ENCODE assay signal across 10 mouse cellular contexts in the genomic region with DNA sequence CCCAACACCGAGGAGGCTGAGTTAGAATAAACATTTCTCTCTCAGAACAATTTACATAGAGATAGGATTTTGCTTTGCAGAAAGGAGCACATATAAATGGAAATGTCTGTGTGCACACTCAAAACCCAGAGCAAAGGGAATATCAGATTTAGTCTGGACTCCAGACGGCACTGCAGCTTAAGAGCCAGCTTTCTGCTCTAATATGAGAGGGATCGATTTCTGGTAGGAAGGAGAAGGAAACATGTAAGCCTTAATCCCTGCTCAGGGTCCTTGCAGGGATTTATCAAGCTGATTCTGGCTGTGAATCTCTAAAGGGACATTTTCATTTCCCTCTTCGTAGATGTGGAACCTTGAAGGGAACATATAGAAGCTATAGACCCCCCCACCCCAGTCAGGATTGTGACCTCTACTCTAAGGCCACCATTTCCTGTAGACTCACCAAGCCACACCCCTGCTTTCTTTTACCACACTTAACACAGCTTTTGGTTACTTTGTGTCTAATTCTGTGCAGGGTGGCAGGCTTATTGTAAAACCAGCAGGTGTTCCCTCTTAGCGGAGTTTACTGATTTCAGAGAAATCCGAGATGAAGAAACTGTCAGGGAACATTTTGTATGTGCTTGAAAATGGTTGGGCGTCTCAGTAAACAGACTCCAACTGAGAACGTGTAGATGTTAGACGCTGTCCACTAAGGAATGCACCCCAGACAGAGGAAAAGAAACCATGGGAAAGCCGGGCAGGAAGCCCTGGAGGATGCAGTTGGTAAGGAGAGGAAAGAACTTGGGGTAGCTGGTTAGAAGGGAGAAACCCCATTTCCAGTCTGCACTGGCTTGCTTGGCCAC. TPM values are rescaled to one million over a fixed set of nuclear protein-coding genes. Genes with fewer than 3 reads are reported as not detected.
DNase-seq lines count a peak whose midpoint lies in the region; ATAC-seq and TF ChIP-seq lines count a peak whose summit lies in the region.
"Had no signal": no experiment of that assay in that cellular context is flagged by ENCODE, and none has a peak within 500 bp of the region (broad histone marks: within the 10 kb centered on the region; RNA-seq: fewer than 3 reads in every experiment).

No protein-coding gene starts in this region.

- no peaks in the 10 kb centered on the region for H3K27me3 ChIP-seq in intestine, embryonic 14.5 days (replicated peaks; ENCODE audit: control insufficient read depth, insufficient read depth, low read length)
- no peaks in the 10 kb centered on the region for H3K27me3 ChIP-seq in intestine, embryonic 16.5 days (replicated peaks; ENCODE audit: control insufficient read depth, insufficient read depth, low read length)
- H3K27me3 ChIP-seq in heart, postnatal 0 days (ENCODE audit: control insufficient read depth, insufficient read depth, low read length), result no peaks in the 10 kb centered on the region
- no peaks in the 10 kb centered on the region for H3K27me3 ChIP-seq in midbrain, embryonic 15.5 days (replicated peaks)
- H3K27me3 ChIP-seq: midbrain, embryonic 12.5 days had no signal

- no peaks in the 10 kb centered on the region for H3K36me3 ChIP-seq in intestine, embryonic 14.5 days (ENCODE audit: control insufficient read depth, insufficient read depth, low read length)
- no peaks in the 10 kb centered on the region for H3K36me3 ChIP-seq in intestine, embryonic 16.5 days (ENCODE audit: control insufficient read depth, insufficient read depth, low read length)
- H3K36me3 ChIP-seq in heart, postnatal 0 days (replicated peaks; ENCODE audit: control insufficient read depth, insufficient read depth, low read length), result no peaks in the 10 kb centered on the region
- H3K36me3 ChIP-seq in midbrain, embryonic 15.5 days (replicated peaks), result no peaks in the 10 kb centered on the region
- H3K36me3 ChIP-seq: G1E; midbrain, embryonic 12.5 days had no signal

- peaks cover 13% of the 10 kb centered on the region for H3K4me1 ChIP-seq in intestine, embryonic 14.5 days (replicated peaks; ENCODE audit: control insufficient read depth, insufficient read depth, low read length)
- peaks cover 10% of the 10 kb centered on the region for H3K4me1 ChIP-seq in intestine, embryonic 16.5 days (ENCODE audit: control insufficient read depth, insufficient read depth, low read length)
- H3K4me1 ChIP-seq in heart, postnatal 0 days (ENCODE audit: control insufficient read depth, insufficient read depth), result peaks cover 14% of the 10 kb centered on the region; the same call in 1 of the 2 replicates
- H3K4me1 ChIP-seq in midbrain, embryonic 15.5 days, result peaks cover 7% of the 10 kb centered on the region; the same call in 1 of the 2 replicates

- no peaks in the 10 kb centered on the region for H3K9me3 ChIP-seq in intestine, embryonic 14.5 days (ENCODE audit: control insufficient read depth, low read length)
- no peaks in the 10 kb centered on the region for H3K9me3 ChIP-seq in intestine, embryonic 16.5 days (ENCODE audit: control insufficient read depth, low read length)
- H3K9me3 ChIP-seq in heart, postnatal 0 days (replicated peaks; ENCODE audit: control insufficient read depth, low read length), result no peaks in the 10 kb centered on the region
- H3K9me3 ChIP-seq in midbrain, embryonic 15.5 days, result no peaks in the 10 kb centered on the region
- H3K9me3 ChIP-seq: G1E; midbrain, embryonic 12.5 days had no signal

- H3K9ac ChIP-seq in intestine, embryonic 14.5 days (ENCODE audit: low read length), result no peak overlapping the region
- H3K9ac ChIP-seq in intestine, embryonic 16.5 days (ENCODE audit: low read depth, low read length), result no peak overlapping the region
- no peak overlapping the region for H3K9ac ChIP-seq in heart, postnatal 0 days (replicated peaks; ENCODE audit: low read depth, low read length)
- no peak overlapping the region for H3K9ac ChIP-seq in midbrain, embryonic 15.5 days
- H3K9ac ChIP-seq: midbrain, embryonic 12.5 days had no signal

- peak overlapping the region; percentile 16; the same call in 1 of the 2 replicates for H3K27ac ChIP-seq in intestine, embryonic 14.5 days (ENCODE audit: low read depth)
- H3K27ac ChIP-seq in intestine, embryonic 16.5 days (ENCODE audit: low read length), result no peak overlapping the region
- H3K27ac ChIP-seq in heart, postnatal 0 days (ENCODE audit: low read depth), result peak overlapping the region; percentile 46
- H3K27ac ChIP-seq in midbrain, embryonic 15.5 days, result peak overlapping the region; percentile 48
- H3K27ac ChIP-seq: midbrain, embryonic 12.5 days had no signal

- H3K4me2 ChIP-seq in intestine, embryonic 14.5 days (ENCODE audit: low read length), result peak overlapping the region; percentile 22; the same call in 1 of the 2 replicates
- H3K4me2 ChIP-seq in intestine, embryonic 16.5 days (ENCODE audit: low read depth, low read length), result no peak overlapping the region
- H3K4me2 ChIP-seq in heart, postnatal 0 days (ENCODE audit: low read depth, low read length), result no peak overlapping the region
- no peak overlapping the region for H3K4me2 ChIP-seq in midbrain, embryonic 15.5 days
- H3K4me2 ChIP-seq: midbrain, embryonic 12.5 days had no signal

- TF ChIP-seq CTCF in heart, postnatal 0 days (IDR thresholded peaks at IDR 0.05; ENCODE audit: low read depth), result no peak

- DNase-seq in intestine, embryonic 14.5 days (ENCODE audit: low spot score), result no peak
- peak; percentile 24 for DNase-seq in brain, adult 2 months (ENCODE audit: low read depth, low spot score)
- peak; percentile 52 for DNase-seq in heart, postnatal 0 days (ENCODE audit: low spot score)
- DNase-seq in layer of hippocampus, adult 8-10 months (ENCODE audit: low spot score in 2 of 2), result no peak
- DNase-seq in frontal cortex, postnatal 10 days (ENCODE audit: low spot score in 2 of 2), result no peak

- no peak overlapping the region for H3K4me3 ChIP-seq in intestine, embryonic 14.5 days (ENCODE audit: low read depth, low read length)
- no peak overlapping the region for H3K4me3 ChIP-seq in intestine, embryonic 16.5 days (ENCODE audit: low read length)
- H3K4me3 ChIP-seq in heart, postnatal 0 days (ENCODE audit: low read depth, low read length), result no peak overlapping the region
- no peak overlapping the region for H3K4me3 ChIP-seq in midbrain, embryonic 15.5 days
- H3K4me3 ChIP-seq: midbrain, embryonic 12.5 days had no signal

- WGBS in intestine, embryonic 14.5 days, result 25% methylated on average over 10 of the region's 10 CpGs
- WGBS in intestine, embryonic 16.5 days, result 37% methylated on average over 10 of the region's 10 CpGs
- 44% methylated on average over 10 of the region's 10 CpGs for WGBS in heart, postnatal 0 days
- 35% methylated on average over 10 of the region's 10 CpGs for WGBS in midbrain, embryonic 15.5 days

- ATAC-seq in intestine, embryonic 14.5 days (replicated peaks; ENCODE audit: low FRiP score, low TSS enrichment, low read depth), result no peak
- ATAC-seq in intestine, embryonic 16.5 days, result no peak
- ATAC-seq in heart, postnatal 0 days (ENCODE audit: insufficient read depth, low read depth), result no peak
- peak; percentile 11; the same call in 1 of the 2 replicates for ATAC-seq in midbrain, embryonic 15.5 days (replicated peaks)
- ATAC-seq in activated CD4-positive, CD25-positive, alpha-beta regulatory T cell, adult 4 months, result no peak

- TF ChIP-seq EP300 in heart, postnatal 0 days (IDR thresholded peaks at IDR 0.05; ENCODE audit: low read depth), result no peak

RNA-seq across cellular contexts. Expression of gene Zfp366, which starts 20.9 kb away (rescaled TPM):
- polyA plus RNA-seq in intestine, embryonic 14.5 days (2014; fragmentation: Nextera tagmentation; extraction: Ambion mirVana), result 0.79 and 0.83 TPM in 2 replicates
- 0.50 and 0.53 TPM in 2 replicates for polyA plus RNA-seq in intestine, embryonic 16.5 days (2015; fragmentation: Nextera tagmentation; extraction: Ambion mirVana)
- total RNA-seq in heart, postnatal 0 days (2014; rRNA removed; ENCODE audit: low replicate concordance), result 4.5 and 5.6 TPM in 2 replicates
- polyA plus RNA-seq in heart, postnatal 0 days (2015; fragmentation: Nextera tagmentation; extraction: Ambion mirVana), result 0.82 TPM in 2 replicates
- polyA plus RNA-seq in midbrain, embryonic 15.5 days (2015; fragmentation: Nextera tagmentation; extraction: Ambion mirVana), result 0.81 and 0.89 TPM in 2 replicates
- not detected for polyA plus RNA-seq in activated CD4-positive, CD25-positive, alpha-beta regulatory T cell, adult 4 months (2017; shearing (Covaris generic))
- 1 to 10 TPM; 3.7 to 4.9 (median 3.9) TPM for total RNA-seq in layer of hippocampus, adult 8-10 months (2022)
- polyA plus RNA-seq: G1E had no signal

Comparison
In these comparisons a context has a peak if more than half of its experiments do, and no peak if none do; other contexts are left out.
1. DNase-seq: peak in brain, adult 2 months (single experiment) and heart, postnatal 0 days (single experiment); none in intestine, embryonic 14.5 days (single experiment), layer of hippocampus, adult 8-10 months (0 of 2) and frontal cortex, postnatal 10 days (0 of 2).